Mouse (Mus musculus): ENCODE results near the gene Pmepa1. TPM values are rescaled to one million over a fixed set of nuclear protein-coding genes. Genes with fewer than 3 reads are reported as not detected.

The Pmepa1 gene
- 5.3 and 5.4 TPM in 2 replicates for polyA plus RNA-seq (2014; fragmentation: Nextera tagmentation; extraction: Ambion mirVana)

DNA sequence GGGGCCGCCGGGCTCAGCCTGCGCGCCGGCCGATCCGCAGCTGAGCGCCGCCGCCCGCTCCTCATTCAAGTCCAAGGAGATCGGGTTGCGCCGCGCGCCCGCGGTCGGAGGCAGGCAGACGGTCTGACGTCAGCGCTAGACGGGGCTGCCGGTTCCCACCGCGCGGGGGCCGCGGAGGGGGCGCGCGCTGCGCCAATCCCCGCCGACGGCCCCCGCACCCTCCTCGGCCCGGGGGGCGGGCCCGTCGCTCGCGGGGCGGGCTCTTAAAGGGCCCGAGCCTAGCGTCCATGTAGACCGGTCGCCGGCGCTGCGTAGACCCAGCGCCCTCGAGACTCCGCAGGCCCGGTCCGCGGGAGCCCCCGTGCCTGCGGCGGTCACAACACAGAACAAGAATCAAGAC, at the start of gene Pmepa1:
TSS of gene Pmepa1 (minus strand) at position 125 of the 400 bp plus-strand sequence.
- Histone ChIP-seq H3K36me3 (replicated peaks; ENCODE audit: control insufficient read depth, insufficient read depth) (no peaks in the 10 kb centered on the region), H3K4me3 (replicated peaks; ENCODE audit: low read length) (peak within 1 kb of the TSS; percentile 95), H3K4me1 (replicated peaks; ENCODE audit: control insufficient read depth, insufficient read depth, low read length) (peaks cover 42% of the 10 kb centered on the region), H3K27ac (peak within 1 kb of the TSS; percentile 91), H3K9me3 (ENCODE audit: control insufficient read depth, low read length) (no peaks in the 10 kb centered on the region), H3K9ac (peak within 1 kb of the TSS; percentile 100), H3K27me3 (ENCODE audit: control insufficient read depth, insufficient read depth, low read length) (no peaks in the 10 kb centered on the region), H3K4me2 (replicated peaks) (peak within 1 kb of the TSS; percentile 87)
- ATAC-seq (ENCODE audit: low FRiP score) (peak; percentile 93), DNase-seq (ENCODE audit: low spot score) (peak; percentile 92)
- 1% methylated on average over 36 of the region's 61 CpGs for WGBS

DNA sequence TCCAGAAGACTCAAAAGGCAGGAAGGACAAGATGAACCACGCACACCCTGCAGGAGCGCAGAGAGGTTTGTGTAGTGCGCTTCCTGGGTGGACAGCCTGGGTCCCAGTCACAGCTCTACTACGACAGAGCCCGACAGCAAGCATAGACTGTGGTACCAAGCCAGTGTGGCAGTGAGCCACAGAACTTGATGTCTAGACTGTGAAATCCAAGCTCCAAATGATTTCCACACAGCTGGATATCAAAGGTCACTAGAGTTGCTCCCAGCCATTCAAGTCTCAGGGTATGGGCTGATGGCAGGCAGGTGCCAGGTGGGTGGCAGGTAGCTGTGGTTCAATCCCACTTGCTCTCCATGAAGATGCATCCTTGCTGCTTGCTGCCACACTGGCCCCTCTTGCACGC, 45.4 kb upstream of the Pmepa1 start:
- Histone ChIP-seq H3K36me3 (replicated peaks; ENCODE audit: control insufficient read depth, insufficient read depth) (no peaks in the 10 kb centered on the region), H3K4me3 (replicated peaks; ENCODE audit: low read length) (no peak overlapping the region), H3K9ac (no peak overlapping the region), H3K9me3 (ENCODE audit: control insufficient read depth, low read length) (no peaks in the 10 kb centered on the region), H3K27ac (no peak overlapping the region), H3K27me3 (ENCODE audit: control insufficient read depth, insufficient read depth, low read length) (no peaks in the 10 kb centered on the region), H3K4me2 (replicated peaks) (no peak overlapping the region), H3K4me1 (replicated peaks; ENCODE audit: control insufficient read depth, insufficient read depth, low read length) (no peaks in the 10 kb centered on the region)
- no peak for ATAC-seq (ENCODE audit: low FRiP score)
- DNase-seq (ENCODE audit: low spot score), result no peak
- WGBS, result 87% methylated on average over 6 of the region's 6 CpGs

DNA sequence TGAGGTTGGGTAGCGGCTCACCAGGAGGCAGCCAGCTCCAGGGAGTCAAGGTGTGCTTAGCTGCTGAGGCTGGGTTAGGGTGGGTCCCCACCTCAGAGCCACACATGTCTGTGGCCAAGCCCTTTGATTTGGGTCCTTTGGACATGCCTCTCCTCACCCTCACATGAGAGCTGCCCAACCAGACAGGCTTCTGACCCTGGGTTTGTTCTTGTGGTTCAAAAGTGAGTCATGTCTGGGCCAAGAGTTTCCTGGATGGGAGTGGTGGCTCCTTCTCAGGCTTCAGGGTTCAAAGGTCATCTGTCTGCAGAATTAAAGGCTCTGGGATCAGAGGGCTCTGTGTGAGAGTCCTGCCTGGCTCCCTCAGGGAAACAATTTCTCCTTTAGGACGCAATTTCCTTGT, 44.9 kb upstream of the Pmepa1 start:
- no peak overlapping the region for H3K4me3 ChIP-seq (replicated peaks; ENCODE audit: low read length)
- H3K4me2 ChIP-seq (replicated peaks), result no peak overlapping the region
- no peaks in the 10 kb centered on the region for H3K9me3 ChIP-seq (ENCODE audit: control insufficient read depth, low read length)
- WGBS, result 86% methylated on average over 2 of the region's 2 CpGs
- H3K9ac ChIP-seq, result no peak overlapping the region
- H3K27me3 ChIP-seq (ENCODE audit: control insufficient read depth, insufficient read depth, low read length), result no peaks in the 10 kb centered on the region
- no peaks in the 10 kb centered on the region for H3K36me3 ChIP-seq (replicated peaks; ENCODE audit: control insufficient read depth, insufficient read depth)
- no peaks in the 10 kb centered on the region for H3K4me1 ChIP-seq (replicated peaks; ENCODE audit: control insufficient read depth, insufficient read depth, low read length)
- no peak for ATAC-seq (ENCODE audit: low FRiP score)
- H3K27ac ChIP-seq, result no peak overlapping the region
- DNase-seq (ENCODE audit: low spot score), result no peak

DNA sequence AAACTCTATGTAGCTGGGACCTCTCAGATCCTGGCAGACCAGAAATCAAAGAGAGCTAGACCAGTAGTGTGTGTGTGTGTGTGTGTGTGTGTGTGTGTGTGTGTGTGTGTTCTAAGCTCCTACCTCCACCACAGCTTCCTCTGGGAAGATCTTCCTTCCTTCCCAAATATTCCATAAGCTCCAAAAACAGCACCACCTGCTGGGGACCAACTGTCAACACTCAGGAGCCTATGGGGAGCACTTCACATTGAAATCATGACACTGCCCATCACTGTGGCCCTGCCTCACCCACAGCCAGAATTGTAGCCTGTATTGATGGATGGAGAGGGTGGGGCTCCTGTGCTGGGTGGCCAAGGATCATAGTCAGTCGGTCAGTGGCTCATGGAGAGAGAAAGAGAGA, 38.0 kb upstream of the Pmepa1 start:
- H3K27me3 ChIP-seq (ENCODE audit: control insufficient read depth, insufficient read depth, low read length), result no peaks in the 10 kb centered on the region
- no peak overlapping the region for H3K27ac ChIP-seq
- H3K4me2 ChIP-seq (replicated peaks), result no peak overlapping the region
- 100% methylated on average over 1 of the region's 1 CpGs for WGBS
- H3K4me1 ChIP-seq (replicated peaks; ENCODE audit: control insufficient read depth, insufficient read depth, low read length), result no peaks in the 10 kb centered on the region
- no peak for DNase-seq (ENCODE audit: low spot score)
- no peak overlapping the region for H3K9ac ChIP-seq
- H3K9me3 ChIP-seq (ENCODE audit: control insufficient read depth, low read length), result no peaks in the 10 kb centered on the region
- H3K36me3 ChIP-seq (replicated peaks; ENCODE audit: control insufficient read depth, insufficient read depth), result no peaks in the 10 kb centered on the region
- H3K4me3 ChIP-seq (replicated peaks; ENCODE audit: low read length), result no peak overlapping the region
- ATAC-seq (ENCODE audit: low FRiP score), result no peak

DNA sequence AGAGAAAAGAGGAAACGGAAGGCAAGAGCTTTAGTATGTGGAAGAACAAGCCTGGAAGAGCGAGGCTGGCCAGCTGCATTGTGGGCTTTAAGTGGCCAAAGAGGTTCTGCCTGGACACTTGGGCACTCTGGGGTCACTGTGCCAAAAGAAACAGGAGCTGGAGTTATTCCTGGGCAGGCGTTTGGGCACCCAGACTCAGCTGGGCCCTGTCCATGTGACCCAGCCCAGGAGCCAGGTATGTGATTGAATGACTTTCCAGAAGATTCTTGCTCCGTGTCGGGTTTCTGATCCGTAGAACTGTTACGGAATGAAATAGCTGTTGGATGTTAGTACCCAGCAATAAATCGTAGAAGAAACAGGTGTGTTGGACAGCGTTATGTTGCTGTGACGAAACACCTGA, 32.2 kb upstream of the Pmepa1 start:
- no peak overlapping the region for H3K9ac ChIP-seq
- WGBS, result 92% methylated on average over 10 of the region's 10 CpGs
- H3K9me3 ChIP-seq (ENCODE audit: control insufficient read depth, low read length), result no peaks in the 10 kb centered on the region
- no peak overlapping the region for H3K4me2 ChIP-seq (replicated peaks)
- H3K36me3 ChIP-seq (replicated peaks; ENCODE audit: control insufficient read depth, insufficient read depth), result no peaks in the 10 kb centered on the region
- DNase-seq (ENCODE audit: low spot score) (no peak), ATAC-seq (ENCODE audit: low FRiP score) (no peak)
- H3K27ac ChIP-seq, result no peak overlapping the region
- peaks cover 8% of the 10 kb centered on the region; the same call in 1 of the 2 replicates for H3K27me3 ChIP-seq (ENCODE audit: control insufficient read depth, insufficient read depth, low read length)
- H3K4me1 ChIP-seq (replicated peaks; ENCODE audit: control insufficient read depth, insufficient read depth, low read length), result peaks cover 7% of the 10 kb centered on the region
- H3K4me3 ChIP-seq (replicated peaks; ENCODE audit: low read length), result no peak overlapping the region

DNA sequence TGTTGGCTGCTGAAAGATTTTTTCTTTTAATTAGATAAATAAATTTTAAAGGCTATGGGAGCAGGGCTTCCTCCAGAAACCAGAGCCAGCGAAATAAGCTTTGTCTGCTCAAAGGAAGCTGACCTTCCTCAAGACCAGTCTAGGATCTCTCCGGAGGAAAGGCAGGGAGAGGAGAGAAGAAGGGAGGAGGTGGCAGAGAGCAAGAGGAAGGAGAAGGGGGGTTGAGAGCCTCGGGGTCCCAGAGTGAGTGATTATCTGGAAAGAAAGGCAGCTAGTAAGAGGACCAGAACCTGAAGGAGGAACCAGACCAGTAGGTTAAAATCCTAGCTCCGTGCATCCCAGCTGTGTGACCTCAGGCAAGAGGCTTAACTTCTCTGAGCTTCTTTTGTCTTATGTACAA, 31.7 kb upstream of the Pmepa1 start:
- Histone ChIP-seq H3K4me1 (replicated peaks; ENCODE audit: control insufficient read depth, insufficient read depth, low read length) (peaks cover 7% of the 10 kb centered on the region), H3K4me3 (replicated peaks; ENCODE audit: low read length) (no peak overlapping the region), H3K27ac (0 out of 2 replicates have a peak overlapping the region, but pooled peaks have one; percentile 45), H3K27me3 (ENCODE audit: control insufficient read depth, insufficient read depth, low read length) (peaks cover 8% of the 10 kb centered on the region; the same call in 1 of the 2 replicates), H3K9me3 (ENCODE audit: control insufficient read depth, low read length) (no peaks in the 10 kb centered on the region), H3K4me2 (replicated peaks) (peak overlapping the region; percentile 34), H3K9ac (no peak overlapping the region), H3K36me3 (replicated peaks; ENCODE audit: control insufficient read depth, insufficient read depth) (no peaks in the 10 kb centered on the region)
- peak; percentile 13; the same call in 1 of the 2 replicates for ATAC-seq (ENCODE audit: low FRiP score)
- DNase-seq (ENCODE audit: low spot score), result no peak
- WGBS, result 12% methylated on average over 4 of the region's 4 CpGs

DNA sequence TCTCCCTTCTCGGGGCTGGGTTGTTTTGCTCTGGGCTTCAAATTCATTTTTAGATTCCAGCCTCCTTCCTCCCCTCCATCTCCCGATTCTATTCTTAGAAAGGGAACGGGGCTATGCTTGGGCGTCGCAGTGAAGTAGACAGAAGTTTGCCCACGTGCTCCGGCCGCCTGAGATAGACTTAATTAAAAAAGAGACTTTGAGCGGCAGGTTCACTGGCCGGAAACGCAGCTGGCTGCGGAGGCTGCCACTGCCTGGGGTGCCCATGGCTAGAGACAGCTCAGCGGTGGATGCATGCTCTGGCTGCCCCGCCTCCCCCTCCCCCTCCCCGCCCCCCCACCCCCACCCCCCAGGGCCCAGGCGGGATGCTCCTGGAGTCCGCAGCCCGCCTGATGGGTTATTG, 31.2 kb upstream of the Pmepa1 start:
- 3% methylated on average over 17 of the region's 18 CpGs for WGBS
- DNase-seq (ENCODE audit: low spot score) (peak; percentile 73), ATAC-seq (ENCODE audit: low FRiP score) (peak; percentile 79)
- peaks cover 7% of the 10 kb centered on the region for H3K4me1 ChIP-seq (replicated peaks; ENCODE audit: control insufficient read depth, insufficient read depth, low read length)
- no peak overlapping the region for H3K27ac ChIP-seq
- H3K36me3 ChIP-seq (replicated peaks; ENCODE audit: control insufficient read depth, insufficient read depth), result no peaks in the 10 kb centered on the region
- H3K9ac ChIP-seq, result no peak overlapping the region
- no peaks in the 10 kb centered on the region for H3K9me3 ChIP-seq (ENCODE audit: control insufficient read depth, low read length)
- H3K4me3 ChIP-seq (replicated peaks; ENCODE audit: low read length), result no peak overlapping the region
- peaks cover 8% of the 10 kb centered on the region; the same call in 1 of the 2 replicates for H3K27me3 ChIP-seq (ENCODE audit: control insufficient read depth, insufficient read depth, low read length)
- H3K4me2 ChIP-seq (replicated peaks), result peak overlapping the region; percentile 34

DNA sequence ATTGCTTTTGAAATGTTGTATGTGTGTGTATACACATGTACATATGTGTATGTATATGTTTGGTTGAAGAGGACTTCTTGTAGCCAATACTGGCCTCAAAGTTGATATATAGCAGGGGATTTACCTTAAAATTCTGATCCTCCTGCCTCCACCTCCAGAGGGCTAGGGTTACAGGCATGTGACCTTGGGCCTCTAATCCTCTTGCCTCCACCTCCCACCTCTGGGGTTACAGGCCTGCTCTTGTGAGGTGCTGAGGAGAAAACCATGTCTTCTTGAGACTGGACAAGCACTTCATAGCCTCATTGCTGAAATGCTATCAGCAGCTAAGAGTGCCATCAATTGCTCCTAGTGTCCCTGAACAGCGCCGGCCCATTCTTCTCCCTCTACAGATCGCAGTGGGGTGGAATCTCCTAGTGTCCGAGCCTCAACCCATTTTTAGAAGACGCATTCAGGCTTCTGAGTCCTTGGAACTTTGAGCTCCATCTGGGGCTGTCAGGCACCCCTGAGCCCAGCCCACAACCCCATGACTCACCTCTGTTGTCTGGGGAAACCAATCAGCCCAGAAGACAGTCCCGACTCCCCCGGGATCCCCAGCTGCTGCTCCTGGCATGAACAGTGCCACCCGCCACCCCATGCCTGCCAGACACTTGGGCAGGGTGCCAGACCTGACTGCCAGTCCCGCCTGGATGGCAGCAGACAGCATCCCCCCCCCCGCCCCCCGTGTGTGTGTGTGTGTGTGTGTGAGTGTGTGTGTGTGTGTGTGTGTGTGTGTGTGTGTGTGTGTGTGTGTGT, 30.6 kb upstream of the Pmepa1 start:
- Histone ChIP-seq H3K36me3 (replicated peaks; ENCODE audit: control insufficient read depth, insufficient read depth) (no peaks in the 10 kb centered on the region), H3K4me3 (replicated peaks; ENCODE audit: low read length) (no peak overlapping the region), H3K27me3 (ENCODE audit: control insufficient read depth, insufficient read depth, low read length) (peaks cover 8% of the 10 kb centered on the region; the same call in 1 of the 2 replicates), H3K9ac (no peak overlapping the region), H3K27ac (no peak overlapping the region), H3K4me2 (replicated peaks) (peak overlapping the region; percentile 34), H3K4me1 (replicated peaks; ENCODE audit: control insufficient read depth, insufficient read depth, low read length) (peaks cover 7% of the 10 kb centered on the region), H3K9me3 (ENCODE audit: control insufficient read depth, low read length) (no peaks in the 10 kb centered on the region)
- peak; percentile 85; the same call in 1 of the 2 replicates for ATAC-seq (ENCODE audit: low FRiP score)
- 24% methylated on average over 9 of the region's 11 CpGs for WGBS
- DNase-seq (ENCODE audit: low spot score), result peak; percentile 76

DNA sequence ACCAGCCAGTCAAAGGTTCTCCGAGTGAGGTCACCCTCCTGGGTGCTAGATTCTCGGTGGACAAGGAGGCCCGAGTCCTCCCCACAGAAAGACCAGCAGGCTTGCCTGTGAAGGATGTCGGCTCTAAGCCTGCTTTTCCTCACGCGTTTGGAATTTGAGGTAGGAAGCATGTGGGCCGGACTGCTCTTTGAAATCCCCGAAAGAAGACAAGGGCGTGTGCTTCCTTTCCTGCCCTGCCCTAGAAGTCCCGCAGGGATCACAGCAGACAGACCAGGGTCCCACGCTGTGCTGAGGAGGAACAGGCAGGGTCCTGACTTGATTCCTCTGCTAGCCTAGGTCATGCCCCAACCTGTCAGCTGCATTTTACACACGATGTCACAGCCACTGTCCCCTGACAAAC, 28.7 kb upstream of the Pmepa1 start:
- H3K27me3 ChIP-seq (ENCODE audit: control insufficient read depth, insufficient read depth, low read length), result peaks cover 8% of the 10 kb centered on the region; the same call in 1 of the 2 replicates
- ATAC-seq (ENCODE audit: low FRiP score), result no peak
- 61% methylated on average over 12 of the region's 12 CpGs for WGBS

More for the DNA sequence above, 28.7 kb upstream of the Pmepa1 start:
- H3K4me3 ChIP-seq (replicated peaks; ENCODE audit: low read length), result no peak overlapping the region
- no peaks in the 10 kb centered on the region for H3K36me3 ChIP-seq (replicated peaks; ENCODE audit: control insufficient read depth, insufficient read depth)
- H3K27ac ChIP-seq, result no peak overlapping the region
- H3K9ac ChIP-seq, result no peak overlapping the region
- H3K4me1 ChIP-seq (replicated peaks; ENCODE audit: control insufficient read depth, insufficient read depth, low read length), result peaks cover 7% of the 10 kb centered on the region
- DNase-seq (ENCODE audit: low spot score), result no peak
- H3K4me2 ChIP-seq (replicated peaks), result no peak overlapping the region
- H3K9me3 ChIP-seq (ENCODE audit: control insufficient read depth, low read length), result no peaks in the 10 kb centered on the region

Measured in hindbrain, embryonic 14.5 days (tissue).